Mouse (Mus musculus) midbrain, embryonic 15.5 days (tissue): ENCODE results near the gene Lemd2. TPM values are rescaled to one million over a fixed set of nuclear protein-coding genes. Genes with fewer than 3 reads are reported as not detected.
A peak's percentile ranks its signal among the peaks of the same experiment; 100 is the strongest.
"Not testable (repeated sequence)": the region's sequence is repeated elsewhere in the genome, so short reads cannot be mapped to it uniquely, and the experiment has no call there.

Experiments used
- ATAC-seq: fragments of 200-750 bp; cut with Nextera tagmentation; replicated peaks from 2 replicates; pipeline ENCODE4 v1.8.0; 2017; ENCODE audit warnings: moderate TSS enrichment
- H3K27ac ChIP-seq: fragments of 300-500 bp; sonication (generic); 2 replicates; pipeline ENCODE4 v1.5.1; 2015; ENCODE audit warnings: mild to moderate bottlenecking, inconsistent platforms
- H3K27me3 ChIP-seq: fragments of 300-500 bp; sonication (generic); replicated peaks from 2 replicates; pipeline ENCODE4 v1.6.1; 2015; ENCODE audit warnings: inconsistent platforms
- H3K36me3 ChIP-seq: fragments of 300-500 bp; sonication (generic); replicated peaks from 2 replicates; pipeline ENCODE4 v1.6.1; 2015; ENCODE audit warnings: inconsistent platforms
- H3K4me1 ChIP-seq: fragments of 300-500 bp; sonication (generic); 2 replicates; pipeline ENCODE4 v1.6.1; 2015; ENCODE audit warnings: inconsistent platforms
- H3K4me2 ChIP-seq: fragments of 300-500 bp; sonication (generic); 2 replicates; pipeline ENCODE4 v1.6.1; 2015; ENCODE audit warnings: inconsistent platforms, mild to moderate bottlenecking, moderate library complexity
- H3K4me3 ChIP-seq: fragments of 300-500 bp; sonication (generic); 2 replicates; pipeline ENCODE4 v1.5.1; 2015; ENCODE audit warnings: mild to moderate bottlenecking, inconsistent platforms
- H3K9ac ChIP-seq: fragments of 300-500 bp; sonication (generic); 2 replicates; pipeline ENCODE4 v1.6.1; 2015; ENCODE audit warnings: mild to moderate bottlenecking, inconsistent platforms
- H3K9me3 ChIP-seq: fragments of 300-500 bp; sonication (generic); 2 replicates; pipeline ENCODE4 v1.6.1; 2016; ENCODE audit warnings: inconsistent platforms
- WGBS: fragments of 180-500 bp; shearing (Covaris S2); methylation state at CpG from one replicate; pipeline ENCODE4 v1.1.7; 2015; ENCODE audit warnings: mixed read lengths; 5-methylcytosine and 5-hydroxymethylcytosine counted together
- polyA plus RNA-seq: library from polyadenylated mRNA; unstranded; fragments of >200 nt; fragmentation: Nextera tagmentation; extraction: Ambion mirVana; gene quantifications from 2 replicates; pipeline ENCODE4 v1.2.1, GENCODE M21; 2015

Lemd2 gene
- polyA plus RNA-seq, 1 experiment from 2014 or later: 26.7 TPM

DNA sequence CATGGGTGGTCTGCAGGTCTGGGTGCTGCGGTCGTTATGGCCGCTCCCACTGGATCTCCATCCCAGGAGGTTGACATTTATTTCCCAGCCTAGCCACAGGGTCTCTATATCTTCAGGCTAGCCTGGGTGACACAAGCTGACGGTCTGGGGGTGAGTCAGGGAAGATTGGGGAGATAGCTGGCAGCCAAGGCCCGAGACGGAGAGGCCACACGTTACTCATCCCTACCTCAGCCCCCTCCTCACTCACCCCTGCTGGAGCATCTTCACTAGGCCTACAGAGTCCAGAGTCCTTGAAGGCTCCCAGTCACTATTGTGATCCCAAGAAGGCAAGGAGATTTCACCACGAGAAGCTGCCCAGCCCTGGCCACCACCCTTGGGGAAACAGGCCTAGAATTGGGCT is 33.5 kb upstream of the Lemd2 start:
- no peak for ATAC-seq
- Histone ChIP-seq H3K36me3 (no peaks in the 10 kb centered on the region), H3K9ac (no peak overlapping the region), H3K4me1 (peaks cover 26% of the 10 kb centered on the region), H3K4me2 (no peak overlapping the region), H3K4me3 (no peak overlapping the region), H3K27ac (no peak overlapping the region), H3K9me3 (no peaks in the 10 kb centered on the region), H3K27me3 (no peaks in the 10 kb centered on the region)
- WGBS: 82% methylated on average over 8 of the region's 8 CpGs

DNA sequence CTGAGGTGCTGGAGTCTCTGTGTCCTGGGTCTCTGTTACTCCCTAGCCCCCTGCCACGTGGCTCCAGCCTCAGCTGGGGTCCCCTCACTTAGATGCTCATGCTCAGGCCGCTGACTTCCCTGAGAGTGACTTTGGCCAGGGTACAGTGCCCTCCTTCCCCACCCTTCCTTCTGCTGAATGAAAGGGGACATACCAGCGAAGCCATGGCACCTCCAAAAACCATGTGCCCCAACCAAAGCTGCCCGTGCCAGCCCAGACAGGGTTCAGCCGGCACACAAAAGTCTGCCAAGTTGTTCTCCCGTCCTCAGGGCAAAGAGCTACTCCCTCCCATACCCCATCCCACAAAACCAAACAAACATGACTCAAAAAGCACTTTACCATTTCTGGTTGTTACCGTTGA is 29.0 kb upstream of the Lemd2 start:
- no peak overlapping the region for H3K27ac ChIP-seq
- WGBS: 85% methylated on average over 7 of the region's 7 CpGs
- ATAC-seq: no peak
- no peak overlapping the region for H3K9ac ChIP-seq
- no peaks in the 10 kb centered on the region for H3K36me3 ChIP-seq
- no peak overlapping the region for H3K4me2 ChIP-seq
- H3K4me1 ChIP-seq: peaks cover 20% of the 10 kb centered on the region
- H3K4me3 ChIP-seq: no peak overlapping the region
- H3K9me3 ChIP-seq: no peaks in the 10 kb centered on the region
- H3K27me3 ChIP-seq: no peaks in the 10 kb centered on the region

DNA sequence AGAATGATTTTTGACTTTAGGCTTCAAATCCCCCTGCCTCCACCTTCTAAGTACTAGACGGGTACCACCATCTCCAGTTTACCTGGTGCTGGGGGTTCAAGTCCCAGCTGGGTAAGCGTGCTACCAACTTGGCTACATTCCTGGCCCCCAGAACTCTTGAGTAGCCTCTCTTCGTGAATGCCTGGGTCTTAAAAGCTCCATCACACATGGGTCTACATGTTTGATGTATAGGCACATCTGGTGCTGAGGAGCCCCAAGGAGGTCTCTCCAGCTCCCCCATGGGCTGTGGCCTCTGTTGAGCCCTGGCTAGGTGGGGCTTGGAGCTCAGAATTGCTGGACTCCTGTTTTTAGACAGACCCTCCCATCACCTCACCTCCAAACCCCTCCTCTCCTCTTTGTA is 27.9 kb upstream of the Lemd2 start:
- H3K27me3 ChIP-seq: no peaks in the 10 kb centered on the region
- no peak overlapping the region for H3K4me2 ChIP-seq
- no peak for ATAC-seq
- peaks cover 31% of the 10 kb centered on the region for H3K4me1 ChIP-seq
- H3K36me3 ChIP-seq: no peaks in the 10 kb centered on the region
- no peak overlapping the region for H3K27ac ChIP-seq
- 89% methylated on average over 3 of the region's 3 CpGs for WGBS
- H3K9ac ChIP-seq: no peak overlapping the region
- no peak overlapping the region for H3K4me3 ChIP-seq
- H3K9me3 ChIP-seq: no peaks in the 10 kb centered on the region

DNA sequence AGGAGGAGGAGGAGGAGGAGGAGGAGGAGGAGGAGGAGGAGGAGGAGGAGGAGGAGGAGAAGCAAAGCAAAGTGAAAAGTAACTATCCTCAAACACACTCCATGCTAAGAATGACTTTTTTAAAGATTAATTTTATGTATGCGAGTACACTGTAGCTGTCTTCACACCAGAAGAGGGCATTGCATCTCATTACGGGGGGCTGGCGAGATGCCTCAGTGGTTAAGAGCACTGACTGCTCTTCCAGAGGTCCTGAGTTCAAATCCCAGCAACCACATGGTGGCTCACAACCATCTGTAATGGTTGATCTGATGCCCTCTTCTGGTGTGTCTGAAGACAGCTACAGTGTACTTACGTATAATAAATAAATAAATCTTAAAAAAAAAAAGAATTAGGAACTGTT is 27.3 kb upstream of the Lemd2 start:
- H3K27ac ChIP-seq, H3K36me3 ChIP-seq, H3K27me3 ChIP-seq, ATAC-seq, H3K4me2 ChIP-seq, H3K9ac ChIP-seq, H3K9me3 ChIP-seq, H3K4me3 ChIP-seq: not testable (repeated sequence)
- peaks cover 37% of the 10 kb centered on the region for H3K4me1 ChIP-seq
- WGBS: 82% methylated on average over 4 of the region's 4 CpGs

DNA sequence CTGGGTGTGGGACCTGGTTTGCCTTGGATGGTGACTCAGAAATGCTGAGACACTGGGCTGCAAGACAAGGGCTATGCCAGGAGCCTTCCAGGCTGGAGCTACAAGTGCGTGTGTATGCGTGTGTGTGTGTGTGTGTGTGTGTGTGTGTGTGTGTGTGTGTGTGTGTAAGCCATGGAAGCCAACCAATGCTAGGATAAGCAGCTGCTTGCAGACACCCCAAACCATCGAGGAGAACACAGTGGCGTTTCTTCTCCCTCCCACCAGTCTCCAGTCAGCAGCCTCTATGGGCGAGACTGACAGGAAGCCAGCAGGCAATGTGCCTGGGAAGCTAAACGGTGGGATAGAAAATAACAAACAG is 26.9 kb upstream of the Lemd2 start:
- Histone ChIP-seq H3K36me3 (no peaks in the 10 kb centered on the region), H3K27ac (no peak overlapping the region), H3K9ac (no peak overlapping the region), H3K4me1 (peaks cover 41% of the 10 kb centered on the region), H3K9me3 (no peaks in the 10 kb centered on the region), H3K4me2 (no peak overlapping the region), H3K4me3 (no peak overlapping the region), H3K27me3 (no peaks in the 10 kb centered on the region)
- no peak for ATAC-seq
- WGBS: 83% methylated on average over 5 of the region's 6 CpGs

DNA sequence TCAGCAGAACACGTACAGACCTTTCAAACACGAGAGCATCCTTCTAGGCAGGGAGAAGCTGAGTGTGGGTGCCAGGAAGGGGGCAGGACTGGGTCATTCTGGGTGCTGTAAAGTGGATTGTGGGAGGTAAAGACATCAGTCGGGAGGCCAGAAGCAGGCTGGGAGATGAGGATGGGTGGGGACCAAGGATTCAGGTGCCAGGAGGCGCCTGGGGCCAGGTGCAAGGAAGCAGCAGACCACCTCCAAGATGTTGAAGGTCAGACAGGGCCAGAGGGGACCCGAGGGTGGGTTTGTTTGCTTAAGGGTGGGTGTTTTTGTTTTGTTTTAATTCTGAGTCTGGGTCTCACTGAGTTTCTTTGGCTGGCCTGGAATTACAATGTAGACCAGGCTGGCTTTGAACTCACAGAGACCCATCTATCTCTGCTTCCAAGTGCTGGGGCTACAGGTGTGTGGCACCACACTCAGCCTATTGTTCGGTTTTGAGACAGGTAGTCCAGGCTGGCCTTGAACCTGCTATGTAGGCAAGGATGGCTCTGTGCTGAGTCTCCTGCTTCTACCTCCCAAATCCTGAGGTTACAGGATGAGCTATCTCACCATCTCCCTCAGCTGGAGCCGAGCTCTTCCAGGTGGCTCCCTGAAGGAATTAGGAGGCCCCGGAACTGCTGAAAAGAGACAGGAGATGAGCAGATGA is 26.3 kb upstream of the Lemd2 start:
- Histone ChIP-seq H3K27me3 (no peaks in the 10 kb centered on the region), H3K27ac (no peak overlapping the region), H3K4me3 (no peak overlapping the region), H3K4me2 (no peak overlapping the region), H3K4me1 (peaks cover 45% of the 10 kb centered on the region), H3K9me3 (no peaks in the 10 kb centered on the region), H3K9ac (no peak overlapping the region), H3K36me3 (no peaks in the 10 kb centered on the region)
- ATAC-seq: no peak
- WGBS: 48% methylated on average over 8 of the region's 8 CpGs

DNA sequence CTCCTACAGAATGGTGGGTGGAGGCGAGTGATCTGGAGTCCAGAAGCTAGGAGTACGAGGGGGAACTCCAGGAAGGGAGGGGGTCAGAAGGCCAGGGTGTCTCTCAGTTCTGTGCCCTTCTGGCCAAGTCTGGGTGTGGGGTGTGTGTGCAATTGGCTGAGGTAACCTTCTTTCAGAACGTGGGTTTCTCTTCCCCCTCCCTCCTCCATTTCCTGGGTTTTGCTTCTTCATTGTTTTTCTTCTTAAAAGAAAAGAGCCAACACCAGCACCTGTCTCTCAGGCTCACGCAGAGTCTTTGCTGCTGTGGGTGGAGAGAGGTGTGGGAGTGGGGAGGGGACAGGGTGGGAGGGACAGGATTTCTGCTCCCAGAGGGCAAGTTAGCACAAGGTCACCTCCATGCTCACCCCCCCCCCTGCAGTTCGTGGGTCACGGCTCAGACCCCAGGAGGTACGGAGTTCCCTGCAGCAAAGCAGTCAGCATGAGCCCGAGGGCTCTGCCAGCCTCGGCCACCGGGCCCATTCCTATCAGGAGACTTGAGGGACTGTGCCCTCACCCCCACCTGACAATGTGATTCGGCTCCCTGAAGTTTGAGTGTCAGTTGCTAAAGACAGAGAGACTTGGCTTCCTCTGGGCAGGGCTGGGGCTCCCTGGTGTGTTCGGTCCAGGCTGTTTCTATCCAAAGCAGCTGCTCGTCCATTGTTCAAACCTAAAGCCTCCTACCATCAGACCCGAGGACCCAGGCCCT is 25.6 kb upstream of the Lemd2 start:
- no peaks in the 10 kb centered on the region for H3K36me3 ChIP-seq
- WGBS: 14% methylated on average over 14 of the region's 14 CpGs
- no peak overlapping the region for H3K27ac ChIP-seq
- ATAC-seq: no peak
- H3K9ac ChIP-seq: no peak overlapping the region
- H3K4me2 ChIP-seq: no peak overlapping the region
- no peak overlapping the region for H3K4me3 ChIP-seq
- no peaks in the 10 kb centered on the region for H3K27me3 ChIP-seq
- H3K9me3 ChIP-seq: no peaks in the 10 kb centered on the region
- peaks cover 48% of the 10 kb centered on the region for H3K4me1 ChIP-seq

DNA sequence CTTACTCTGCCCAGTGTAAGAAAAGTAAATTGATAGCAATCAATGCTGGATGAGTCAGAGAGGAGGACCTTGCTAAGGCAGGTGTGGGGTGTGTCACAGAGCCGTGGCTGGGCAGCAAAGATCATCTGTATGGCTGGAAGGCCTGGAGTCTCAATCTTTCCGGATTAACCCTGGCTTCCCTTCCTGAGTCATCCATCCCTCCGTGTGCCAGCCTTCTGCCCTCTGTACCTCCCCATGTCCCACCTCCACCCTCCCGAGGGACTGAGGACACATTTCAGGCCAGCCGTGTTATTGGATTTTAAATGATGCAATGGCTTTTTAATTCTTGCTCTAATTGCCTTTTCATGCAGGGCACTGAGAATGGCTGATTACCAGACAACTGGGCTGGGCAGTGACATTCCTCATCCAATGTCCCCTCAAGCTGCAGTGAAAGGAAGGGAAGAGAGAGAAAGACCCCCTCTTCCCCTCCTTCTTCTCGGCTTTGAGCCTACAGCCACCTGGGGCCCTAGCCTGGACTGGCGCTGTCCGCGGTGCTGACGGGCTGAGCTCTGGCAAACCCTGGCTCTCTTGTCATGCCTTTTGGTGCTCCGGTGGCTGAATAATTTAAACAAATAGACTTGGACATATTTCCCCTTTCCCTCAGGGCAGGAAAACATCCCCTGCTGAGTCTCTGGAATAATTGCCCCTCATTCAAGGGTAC is 24.1 kb upstream of the Lemd2 start:
- H3K27ac ChIP-seq: peak overlapping the region; percentile 51
- peaks cover 48% of the 10 kb centered on the region for H3K4me1 ChIP-seq
- 11% methylated on average over 11 of the region's 11 CpGs for WGBS

DNA sequence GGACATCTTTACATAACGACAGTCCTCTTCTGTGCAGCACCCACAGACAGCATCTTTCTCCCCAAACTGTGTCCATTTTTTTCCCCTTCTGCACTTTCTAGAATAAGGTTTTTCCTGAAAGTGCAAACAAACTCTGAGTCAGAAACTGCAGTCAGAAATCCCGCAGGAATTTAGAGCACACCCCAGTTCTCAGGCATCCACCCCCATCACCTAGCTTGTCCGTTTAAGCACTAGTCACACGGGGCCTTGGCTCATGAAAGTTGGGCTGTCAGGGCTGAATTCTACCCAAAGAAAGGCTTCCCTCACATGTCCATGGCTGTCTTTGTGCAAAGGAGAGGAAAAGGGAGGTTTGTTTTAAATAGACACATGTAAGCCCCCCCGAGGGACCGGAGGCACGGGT is 23.0 kb upstream of the Lemd2 start:
- Histone ChIP-seq H3K9ac (no peak overlapping the region), H3K4me1 (peaks cover 48% of the 10 kb centered on the region), H3K36me3 (no peaks in the 10 kb centered on the region), H3K9me3 (no peaks in the 10 kb centered on the region), H3K4me3 (no peak overlapping the region), H3K4me2 (no peak overlapping the region), H3K27ac (peak overlapping the region; percentile 51), H3K27me3 (no peaks in the 10 kb centered on the region)
- WGBS: 47% methylated on average over 7 of the region's 7 CpGs
- no peak for ATAC-seq

More for the DNA sequence above, 24.1 kb upstream of the Lemd2 start:
- ATAC-seq: peak; percentile 45
- no peak overlapping the region for H3K4me2 ChIP-seq
- no peaks in the 10 kb centered on the region for H3K9me3 ChIP-seq
- no peak overlapping the region for H3K4me3 ChIP-seq
- no peaks in the 10 kb centered on the region for H3K36me3 ChIP-seq
- no peak overlapping the region for H3K9ac ChIP-seq
- H3K27me3 ChIP-seq: no peaks in the 10 kb centered on the region

DNA sequence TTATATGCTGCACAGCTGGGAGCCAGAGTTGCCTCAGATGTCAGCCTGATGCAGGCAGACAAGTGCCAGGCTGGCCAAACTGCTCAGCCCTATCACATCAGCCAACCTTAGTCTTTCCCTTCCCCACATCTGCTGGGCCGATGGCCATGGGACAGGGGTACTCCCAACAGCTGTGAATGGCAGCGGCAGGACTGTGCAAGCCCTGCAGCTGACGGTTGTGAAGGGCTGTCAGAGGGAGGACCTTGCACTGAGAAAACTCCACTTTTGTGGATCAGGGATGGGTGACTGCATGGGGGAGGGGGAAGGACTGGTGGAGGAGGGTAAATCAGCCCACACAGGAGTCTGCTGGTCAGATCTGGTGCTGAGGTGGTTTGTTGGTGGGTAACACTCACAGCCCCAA is 22.4 kb upstream of the Lemd2 start:
- ATAC-seq: no peak
- WGBS: 41% methylated on average over 3 of the region's 3 CpGs
- no peaks in the 10 kb centered on the region for H3K27me3 ChIP-seq

DNA sequence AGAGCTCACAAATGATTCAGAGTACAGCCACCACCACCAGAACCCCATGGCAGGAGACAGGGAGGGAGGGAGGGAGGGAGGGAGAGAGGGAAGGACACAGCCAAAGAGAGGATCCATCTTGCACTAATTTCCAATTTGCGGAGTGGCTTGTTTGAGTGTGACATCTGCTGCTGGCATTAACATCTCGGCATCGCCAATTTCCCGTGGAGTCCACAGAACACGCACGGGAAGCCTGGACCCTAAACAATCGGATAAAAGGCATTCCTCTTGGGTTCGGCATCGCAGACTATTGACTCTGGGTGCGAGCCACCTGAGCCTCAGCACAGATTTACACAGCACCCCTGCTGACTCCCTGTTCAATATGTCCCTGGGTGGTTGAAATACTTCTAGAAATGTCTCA is 21.5 kb upstream of the Lemd2 start:
- no peak overlapping the region for H3K27ac ChIP-seq
- H3K4me1 ChIP-seq: peaks cover 48% of the 10 kb centered on the region
- no peak overlapping the region for H3K4me3 ChIP-seq
- H3K9ac ChIP-seq: no peak overlapping the region
- H3K9me3 ChIP-seq: no peaks in the 10 kb centered on the region
- H3K27me3 ChIP-seq: no peaks in the 10 kb centered on the region
- no peak for ATAC-seq
- no peak overlapping the region for H3K4me2 ChIP-seq
- WGBS: 24% methylated on average over 10 of the region's 10 CpGs
- no peaks in the 10 kb centered on the region for H3K36me3 ChIP-seq

More for the DNA sequence above, 22.4 kb upstream of the Lemd2 start:
- Histone ChIP-seq H3K4me2 (no peak overlapping the region), H3K27ac (0 out of 2 replicates have a peak overlapping the region, but pooled peaks have one; percentile 51), H3K9ac (no peak overlapping the region), H3K9me3 (no peaks in the 10 kb centered on the region), H3K4me3 (no peak overlapping the region), H3K4me1 (peaks cover 48% of the 10 kb centered on the region), H3K36me3 (no peaks in the 10 kb centered on the region)

DNA sequence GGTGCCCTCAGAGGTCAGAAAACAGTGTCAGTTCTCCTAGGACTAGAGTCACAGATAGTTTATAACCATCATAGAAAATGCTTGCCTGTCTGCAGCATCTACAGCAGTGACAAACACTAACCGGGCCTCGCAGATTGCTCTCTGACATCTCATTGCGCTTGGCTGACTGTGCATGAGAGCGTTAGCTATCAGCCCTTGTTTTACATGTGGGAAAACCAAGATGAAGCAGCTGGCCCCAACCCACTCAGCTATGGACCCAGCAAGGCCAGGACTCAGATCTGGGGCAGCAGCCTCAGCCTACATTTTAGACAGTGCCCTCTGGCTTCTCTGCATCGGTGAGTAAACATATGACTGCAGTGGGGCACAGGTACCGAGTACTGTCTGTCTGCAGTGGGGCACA is 19.6 kb upstream of the Lemd2 start:
- H3K9me3 ChIP-seq: no peaks in the 10 kb centered on the region
- peaks cover 37% of the 10 kb centered on the region for H3K4me1 ChIP-seq
- H3K4me3 ChIP-seq: no peak overlapping the region
- H3K27ac ChIP-seq: no peak overlapping the region
- H3K4me2 ChIP-seq: no peak overlapping the region
- no peak overlapping the region for H3K9ac ChIP-seq
- no peaks in the 10 kb centered on the region for H3K27me3 ChIP-seq
- no peaks in the 10 kb centered on the region for H3K36me3 ChIP-seq
- no peak for ATAC-seq
- 88% methylated on average over 6 of the region's 6 CpGs for WGBS
